Mouse (Mus musculus) ES-Bruce4 (cell line): Measurements from ENCODE around the gene Erich3. TPM values are rescaled to one million over a fixed set of nuclear protein-coding genes. Genes with fewer than 3 reads are reported as not detected.
A peak's percentile ranks its signal among the peaks of the same experiment; 100 is the strongest.

ENCODE experiments used
- H3K27ac ChIP-seq: 2 replicates; pipeline ENCODE4 v1.5.1; 2012; ENCODE audit warnings: low read length, inconsistent platforms; ENCODE audit not compliant: insufficient read depth
- H3K27me3 ChIP-seq: 2 replicates; pipeline ENCODE4 v1.6.1; 2012; ENCODE audit warnings: mild to moderate bottlenecking, low read length, inconsistent platforms; ENCODE audit not compliant: control insufficient read depth, poor library complexity, insufficient read depth, severe bottlenecking
- H3K36me3 ChIP-seq: 2 replicates; pipeline ENCODE4 v1.6.1; 2012; ENCODE audit warnings: inconsistent platforms, mild to moderate bottlenecking, low read length, moderate library complexity; ENCODE audit not compliant: control insufficient read depth, poor library complexity, insufficient read depth, severe bottlenecking
- H3K4me1 ChIP-seq: one replicate; pipeline ENCODE4 v1.8.1; 2011; ENCODE audit warnings: low read length; ENCODE audit not compliant: control insufficient read depth, insufficient read depth
- H3K4me3 ChIP-seq: 2 replicates; pipeline ENCODE4 v1.5.1; 2011; ENCODE audit warnings: low read depth, mild to moderate bottlenecking, low read length
- H3K9ac ChIP-seq: 2 replicates; pipeline ENCODE4 v1.6.1; 2012; ENCODE audit warnings: low read depth, mild to moderate bottlenecking, inconsistent platforms; ENCODE audit not compliant: poor library complexity, severe bottlenecking
- H3K9me3 ChIP-seq: replicated peaks from 2 replicates; pipeline ENCODE4 v1.6.1; 2012; ENCODE audit warnings: mild to moderate bottlenecking, low read length, inconsistent platforms; ENCODE audit not compliant: control insufficient read depth, poor library complexity, insufficient read depth, severe bottlenecking
- CTCF ChIP-seq: IDR thresholded peaks from one replicate; pipeline ENCODE4 v1.8.1; 2011; ENCODE audit warnings: low read depth, low read length
- EP300 ChIP-seq: IDR thresholded peaks from 2 replicates; pipeline ENCODE4 v1.6.1; 2011; ENCODE audit warnings: low read depth, low read length; ENCODE audit not compliant: insufficient read depth
- POLR2A ChIP-seq: IDR thresholded peaks from one replicate; pipeline ENCODE4 v1.8.1; 2011; ENCODE audit warnings: low read length; ENCODE audit not compliant: insufficient read depth
- polyA plus RNA-seq: library from polyadenylated mRNA; stranded (reverse); fragments of >200 nt; gene quantifications from 2 replicates; pipeline ENCODE4 v1.2.4, GENCODE M21; 2011; ENCODE audit warnings: low read depth; ENCODE audit not compliant: missing spikeins, insufficient read depth, insufficient read length

The Erich3 gene
- polyA plus RNA-seq, 1 experiment, result 0.67 TPM

- no peak for TF ChIP-seq EP300
- TF ChIP-seq CTCF, result peak; percentile 87
- TF ChIP-seq POLR2A, result no peak
- Histone ChIP-seq H3K27ac (no peak overlapping the region), H3K4me1 (peaks cover 2% of the 10 kb centered on the region), H3K4me3 (no peak overlapping the region), H3K27me3 (no peaks in the 10 kb centered on the region), H3K9ac (no peak overlapping the region), H3K9me3 (no peaks in the 10 kb centered on the region), H3K36me3 (no peaks in the 10 kb centered on the region)
These were observed 10.9 kb upstream of the Erich3 start for GRCm38 (mm10) chr3:154652581-154653420.

- Histone ChIP-seq H3K4me3 (no peak overlapping the region), H3K27me3 (no peaks in the 10 kb centered on the region), H3K27ac (no peak overlapping the region), H3K9ac (no peak overlapping the region), H3K36me3 (no peaks in the 10 kb centered on the region), H3K9me3 (no peaks in the 10 kb centered on the region), H3K4me1 (peaks cover 2% of the 10 kb centered on the region)
- TF ChIP-seq POLR2A (no peak), CTCF (no peak), EP300 (no peak)
These were observed 10.2 kb upstream of the Erich3 start for GRCm38 (mm10) chr3:154653454-154653853.

- Histone ChIP-seq H3K9me3 (no peaks in the 10 kb centered on the region), H3K9ac (no peak overlapping the region), H3K36me3 (no peaks in the 10 kb centered on the region), H3K27ac (no peak overlapping the region), H3K27me3 (no peaks in the 10 kb centered on the region), H3K4me1 (peaks cover 2% of the 10 kb centered on the region), H3K4me3 (no peak overlapping the region)
- TF ChIP-seq POLR2A, result no peak
- no peak for TF ChIP-seq CTCF
- TF ChIP-seq EP300, result no peak
These were observed 9.4 kb upstream of the Erich3 start for GRCm38 (mm10) chr3:154654284-154654683.

GRCm38 (mm10) chr3:154654901-154655300 lies 8.8 kb upstream of the Erich3 start:
- TF ChIP-seq POLR2A (no peak), EP300 (no peak), CTCF (no peak)
- H3K27me3 ChIP-seq, result no peaks in the 10 kb centered on the region
- peaks cover 1% of the 10 kb centered on the region for H3K4me1 ChIP-seq
- H3K9ac ChIP-seq, result no peak overlapping the region
- no peak overlapping the region for H3K4me3 ChIP-seq
- H3K9me3 ChIP-seq, result no peaks in the 10 kb centered on the region
- no peaks in the 10 kb centered on the region for H3K36me3 ChIP-seq
- H3K27ac ChIP-seq, result no peak overlapping the region

GRCm38 (mm10) chr3:154655711-154656110 lies 7.9 kb upstream of the Erich3 start:
- no peaks in the 10 kb centered on the region for H3K27me3 ChIP-seq
- H3K36me3 ChIP-seq, result no peaks in the 10 kb centered on the region
- TF ChIP-seq POLR2A, result no peak
- TF ChIP-seq EP300, result no peak
- TF ChIP-seq CTCF, result no peak
- H3K4me3 ChIP-seq, result no peak overlapping the region
- no peak overlapping the region for H3K27ac ChIP-seq
- H3K4me1 ChIP-seq, result no peaks in the 10 kb centered on the region
- H3K9me3 ChIP-seq, result no peaks in the 10 kb centered on the region
- H3K9ac ChIP-seq, result no peak overlapping the region

GRCm38 (mm10) chr3:154663976-154664581 lies 420 bp downstream of the Erich3 start:
- no peaks in the 10 kb centered on the region for H3K4me1 ChIP-seq
- no peak overlapping the region for H3K27ac ChIP-seq
- H3K27me3 ChIP-seq, result no peaks in the 10 kb centered on the region
- TF ChIP-seq EP300 (no peak), POLR2A (no peak), CTCF (no peak)
- H3K9me3 ChIP-seq, result no peaks in the 10 kb centered on the region
- peak overlapping the region; percentile 27 for H3K4me3 ChIP-seq
- no peaks in the 10 kb centered on the region for H3K36me3 ChIP-seq
- no peak overlapping the region for H3K9ac ChIP-seq
